Mouse (Mus musculus) thymus, postnatal 10 days (tissue): Measurements from ENCODE around the gene Gm10424.
"Not testable (repeated sequence)": the region's sequence is repeated elsewhere in the genome, so short reads cannot be mapped to it uniquely, and the experiment has no call there.

Experiments
- DNase-seq, 2 experiments: peaks; one replicate each; pipeline ENCODE4 v3.0.0; 2021; ENCODE audit warnings: low spot score in 2 of 2

The Gm10424 gene

DNA sequence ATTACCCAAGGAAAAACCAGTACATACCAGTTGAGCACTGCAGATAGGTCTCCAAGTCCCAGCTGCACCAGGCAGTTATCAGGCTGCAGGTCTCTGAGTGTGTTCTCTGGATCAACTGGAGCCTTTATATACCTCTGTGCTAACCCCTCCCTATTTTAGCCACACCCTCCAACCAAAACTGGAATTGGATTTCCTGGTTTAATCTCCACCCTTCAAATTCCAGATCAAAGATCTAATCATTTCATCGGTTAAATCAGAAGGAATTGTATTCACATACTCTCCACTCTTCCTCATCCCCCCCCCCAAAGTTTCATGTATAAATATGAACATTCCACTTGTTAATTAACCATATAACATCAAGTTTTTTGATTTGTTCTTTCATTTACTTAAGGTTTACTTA is at the start of gene Gm10424:
TSS of gene Gm10424 (minus strand) at position 101 of the 400 bp plus-strand sequence.
- DNase-seq, result not testable (repeated sequence)

DNA sequence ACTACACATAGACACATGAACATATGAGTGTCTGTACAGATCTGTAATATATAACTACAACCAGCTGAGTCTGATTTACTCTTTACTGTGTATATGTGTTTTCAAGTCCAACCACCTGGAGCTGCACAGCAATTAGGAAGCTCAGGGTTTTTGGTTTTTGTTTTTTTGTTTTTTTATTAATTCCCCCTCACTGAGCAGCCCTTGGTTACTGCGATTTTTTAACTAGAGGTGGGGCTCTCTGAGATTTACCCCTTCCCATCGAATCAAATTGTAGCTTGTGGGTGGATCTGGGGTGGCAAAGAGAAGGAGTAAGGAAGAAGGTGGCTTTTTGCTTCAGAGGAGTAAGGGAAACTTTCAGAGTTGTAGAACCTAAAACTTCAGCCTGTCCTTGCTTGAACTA is 33.0 kb upstream of the Gm10424 start, which contains the start of gene Gm3259:
TSS of gene Gm3259 (plus strand) at position 301 of the 400 bp plus-strand sequence.
- not testable (repeated sequence) for DNase-seq
